Mouse (Mus musculus) midbrain, embryonic 11.5 days (tissue): Measurements from ENCODE around the gene C1qa. TPM values are rescaled to one million over a fixed set of nuclear protein-coding genes. Genes with fewer than 3 reads are reported as not detected.
A peak's percentile ranks its signal among the peaks of the same experiment; 100 is the strongest.

Source experiments
- ATAC-seq: fragments of 200-750 bp; cut with Nextera tagmentation; 2 replicates; pipeline ENCODE4 v1.8.0; 2017; ENCODE audit warnings: moderate TSS enrichment, moderate library complexity; ENCODE audit not compliant: low FRiP score
- DNase-seq: peaks from one replicate; pipeline ENCODE4 v3.0.0; 2015; ENCODE audit warnings: low spot score; ENCODE audit errors: missing footprints
- H3K27ac ChIP-seq: fragments of 300-500 bp; sonication (generic); 2 replicates; pipeline ENCODE4 v1.5.1; 2014; ENCODE audit warnings: low read depth, low read length
- H3K27me3 ChIP-seq: fragments of 300-500 bp; sonication (generic); 2 replicates; pipeline ENCODE4 v1.6.1; 2014; ENCODE audit warnings: mild to moderate bottlenecking, low read length, moderate library complexity, mixed read lengths; ENCODE audit not compliant: control insufficient read depth, insufficient read depth
- H3K36me3 ChIP-seq: fragments of 300-500 bp; sonication (generic); 2 replicates; pipeline ENCODE4 v1.6.1; 2014; ENCODE audit warnings: mild to moderate bottlenecking, low read length, moderate library complexity, mixed read lengths; ENCODE audit not compliant: control insufficient read depth, insufficient read depth
- H3K4me1 ChIP-seq: fragments of 300-500 bp; sonication (generic); 2 replicates; pipeline ENCODE4 v1.6.1; 2014; ENCODE audit warnings: low read length; ENCODE audit not compliant: control insufficient read depth, insufficient read depth
- H3K4me2 ChIP-seq: fragments of 300-500 bp; sonication (generic); 2 replicates; pipeline ENCODE4 v1.6.1; 2014; ENCODE audit warnings: mild to moderate bottlenecking, moderate library complexity
- H3K4me3 ChIP-seq: fragments of 300-500 bp; sonication (generic); 2 replicates; pipeline ENCODE4 v1.5.1; 2014; ENCODE audit warnings: low read depth, low read length
- H3K9ac ChIP-seq: fragments of 300-500 bp; sonication (generic); 2 replicates; pipeline ENCODE4 v1.6.1; 2014; ENCODE audit warnings: low read length
- H3K9me3 ChIP-seq: fragments of 300-500 bp; sonication (generic); 2 replicates; pipeline ENCODE4 v1.6.1; 2016; ENCODE audit warnings: low read length; ENCODE audit not compliant: control insufficient read depth
- WGBS: fragments of 180-500 bp; shearing (Covaris S2); extraction: QIAGEN DNeasy Blood & Tissue Kit; methylation state at CpG from one replicate; pipeline ENCODE4 v1.1.7; 2014; 5-methylcytosine and 5-hydroxymethylcytosine counted together
- polyA plus RNA-seq: library from polyadenylated mRNA; unstranded; fragments of >200 nt; fragmentation: Nextera tagmentation; extraction: Ambion mirVana; gene quantifications from 2 replicates; pipeline ENCODE4 v1.2.1, GENCODE M21; 2014

The C1qa gene
- polyA plus RNA-seq = 14.3 and 15.3 TPM in 2 replicates

DNA sequence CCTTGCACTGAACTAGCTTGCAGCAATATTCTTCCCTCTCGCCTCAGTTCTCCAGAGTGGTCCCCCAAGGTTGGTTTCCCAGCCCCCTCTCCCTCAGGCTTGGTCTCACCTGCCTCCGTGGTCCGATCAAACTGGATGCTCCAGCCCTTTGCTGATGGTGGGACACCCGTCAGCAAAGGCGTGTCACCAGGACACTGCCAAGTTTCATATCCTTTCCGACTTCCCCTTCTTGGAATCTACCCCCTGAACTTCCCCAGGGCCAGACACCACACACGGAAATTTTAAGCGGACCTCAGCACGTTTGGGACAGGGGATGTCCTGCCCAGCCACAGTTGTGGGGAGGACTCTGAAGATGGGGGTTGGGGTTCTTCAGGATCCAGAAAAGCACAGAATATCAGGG, at the start of gene C1qa:
C1qa (minus strand) TSS at position 167 of the 400 bp plus-strand sequence.
- no peak for DNase-seq
- H3K27ac ChIP-seq = no peak within 1 kb of the TSS
- no peaks in the 10 kb centered on the region for H3K36me3 ChIP-seq
- ATAC-seq = no peak
- WGBS = 82% methylated on average over 9 of the region's 9 CpGs
- H3K27me3 ChIP-seq = peaks cover 26% of the 10 kb centered on the region
- no peak within 1 kb of the TSS for H3K9ac ChIP-seq
- H3K9me3 ChIP-seq = no peaks in the 10 kb centered on the region
- H3K4me3 ChIP-seq = no peak within 1 kb of the TSS
- no peak within 1 kb of the TSS for H3K4me2 ChIP-seq
- peaks cover 5% of the 10 kb centered on the region; the same call in 1 of the 2 replicates for H3K4me1 ChIP-seq

DNA sequence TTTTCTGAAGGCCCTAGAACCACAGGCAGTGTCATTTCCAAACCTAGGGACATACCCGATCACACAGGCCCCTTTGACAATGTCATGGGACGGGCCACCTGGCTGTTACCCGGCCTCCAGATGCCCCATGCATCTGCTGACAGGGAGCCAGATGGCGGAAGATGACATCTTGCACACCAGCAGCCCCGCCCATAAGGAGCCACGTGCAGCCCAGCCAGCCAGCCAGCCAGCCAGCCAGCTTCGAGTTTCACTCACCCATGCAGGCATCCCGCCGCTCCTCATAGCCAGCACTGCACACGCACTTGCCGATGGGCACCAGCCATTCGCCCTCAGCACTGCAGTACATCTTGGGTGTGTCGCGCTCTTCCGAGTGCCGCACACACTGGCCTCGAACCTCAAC, 46.8 kb upstream of the C1qa start:
- no peak overlapping the region for H3K4me3 ChIP-seq
- H3K27me3 ChIP-seq = peaks cover 38% of the 10 kb centered on the region
- no peaks in the 10 kb centered on the region for H3K36me3 ChIP-seq
- DNase-seq (no peak), ATAC-seq (no peak)
- no peak overlapping the region for H3K27ac ChIP-seq
- whole genome bisulfite sequencing = 75% methylated on average over 17 of the region's 17 CpGs
- H3K4me1 ChIP-seq = peaks cover 14% of the 10 kb centered on the region
- H3K9ac ChIP-seq = no peak overlapping the region
- no peaks in the 10 kb centered on the region for H3K9me3 ChIP-seq
- H3K4me2 ChIP-seq = no peak overlapping the region

DNA sequence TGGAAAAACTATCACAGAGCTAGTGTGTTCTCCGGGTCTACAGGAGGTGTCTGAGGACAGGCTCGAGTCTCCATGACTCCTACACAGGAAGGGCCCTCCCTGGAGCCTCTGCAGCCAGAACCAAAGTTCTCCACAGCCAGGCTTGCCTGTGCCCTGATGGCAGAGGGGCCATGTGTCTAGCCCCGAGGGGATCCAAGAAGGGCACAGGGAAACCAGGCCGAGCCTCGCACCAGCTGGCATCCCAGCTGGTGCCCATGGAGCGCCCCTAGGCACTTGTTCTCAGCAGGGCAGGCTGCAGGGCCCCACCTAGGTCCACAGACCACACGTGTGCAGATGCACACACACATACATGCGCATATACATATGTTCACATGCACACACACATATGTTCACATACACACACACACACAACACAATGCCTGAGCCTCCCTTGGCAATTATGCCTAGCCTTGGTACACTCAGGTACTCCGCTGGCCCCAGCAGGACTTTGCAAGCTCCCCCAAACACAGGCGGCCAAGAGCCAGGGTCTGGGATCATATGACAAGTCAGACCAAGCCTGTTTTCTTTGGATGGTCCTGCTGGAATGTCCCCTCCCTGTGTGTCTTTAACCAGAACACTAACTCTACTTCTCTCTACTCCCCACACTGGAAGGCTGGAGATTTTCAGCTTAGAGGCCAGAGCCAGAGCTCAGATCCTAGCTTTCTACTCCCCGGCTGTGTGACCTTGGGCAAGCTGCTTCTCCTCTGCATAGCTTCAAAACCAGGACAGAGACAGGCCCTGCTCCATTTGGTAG, 46.2 kb upstream of the C1qa start:
- WGBS = 79% methylated on average over 11 of the region's 11 CpGs
- H3K27ac ChIP-seq = no peak overlapping the region
- H3K9ac ChIP-seq = no peak overlapping the region
- no peaks in the 10 kb centered on the region for H3K9me3 ChIP-seq
- H3K4me2 ChIP-seq = no peak overlapping the region
- DNase-seq (no peak), ATAC-seq (no peak)
- no peak overlapping the region for H3K4me3 ChIP-seq
- H3K36me3 ChIP-seq = no peaks in the 10 kb centered on the region
- peaks cover 14% of the 10 kb centered on the region for H3K4me1 ChIP-seq
- peaks cover 37% of the 10 kb centered on the region for H3K27me3 ChIP-seq

DNA sequence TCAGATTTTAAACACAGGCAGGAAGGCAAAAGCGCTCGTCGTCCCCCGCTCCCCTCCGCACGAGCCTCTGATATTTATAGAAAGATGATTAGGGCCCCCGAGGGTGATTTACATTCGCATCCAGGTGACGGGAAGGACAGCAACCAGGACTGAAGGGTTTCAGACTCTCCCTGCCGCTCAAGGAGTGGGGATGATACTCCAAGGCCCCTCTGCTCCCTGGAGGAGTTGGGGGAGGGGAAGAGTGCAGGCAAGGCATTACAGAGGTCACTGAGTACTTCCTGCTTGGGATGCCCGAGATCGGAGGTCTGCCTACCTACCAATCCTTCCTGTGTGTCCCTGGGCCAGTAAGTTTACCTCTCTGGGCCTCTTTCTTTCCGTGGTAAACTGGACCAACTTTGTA, 44.6 kb upstream of the C1qa start:
- Histone ChIP-seq H3K27ac (no peak overlapping the region), H3K4me3 (no peak overlapping the region), H3K27me3 (peaks cover 29% of the 10 kb centered on the region), H3K9ac (no peak overlapping the region), H3K36me3 (no peaks in the 10 kb centered on the region), H3K9me3 (no peaks in the 10 kb centered on the region), H3K4me2 (no peak overlapping the region), H3K4me1 (peaks cover 10% of the 10 kb centered on the region)
- no peak for ATAC-seq
- 31% methylated on average over 13 of the region's 13 CpGs for WGBS
- DNase-seq = no peak

DNA sequence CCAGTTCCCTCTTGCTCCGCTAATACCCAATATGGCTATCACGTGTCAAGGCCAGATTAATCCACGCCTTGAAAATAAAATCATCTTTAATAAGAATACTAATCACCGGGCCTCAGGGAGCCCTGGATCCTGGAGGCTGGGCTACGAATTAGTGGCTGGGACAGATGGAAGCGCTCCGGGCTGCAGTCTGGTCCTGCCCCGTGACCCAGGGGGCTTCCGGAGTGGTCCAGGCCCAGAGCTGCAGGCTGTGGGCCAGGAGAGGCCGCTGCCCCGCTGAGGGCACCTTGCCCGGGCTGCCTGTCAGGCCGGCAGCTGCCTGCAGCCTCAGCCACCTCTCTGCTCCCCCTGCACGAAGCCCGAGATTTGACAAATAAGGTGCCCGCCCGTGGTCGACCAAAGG, 44.2 kb upstream of the C1qa start:
- ATAC-seq (0 out of 2 replicates have a peak, but pooled peaks have one; percentile 46), DNase-seq (no peak)
- Histone ChIP-seq H3K4me1 (peaks cover 10% of the 10 kb centered on the region), H3K36me3 (no peaks in the 10 kb centered on the region), H3K4me2 (no peak overlapping the region), H3K9ac (no peak overlapping the region), H3K27me3 (peaks cover 25% of the 10 kb centered on the region), H3K4me3 (no peak overlapping the region), H3K9me3 (no peaks in the 10 kb centered on the region), H3K27ac (no peak overlapping the region)
- 32% methylated on average over 18 of the region's 18 CpGs for WGBS

DNA sequence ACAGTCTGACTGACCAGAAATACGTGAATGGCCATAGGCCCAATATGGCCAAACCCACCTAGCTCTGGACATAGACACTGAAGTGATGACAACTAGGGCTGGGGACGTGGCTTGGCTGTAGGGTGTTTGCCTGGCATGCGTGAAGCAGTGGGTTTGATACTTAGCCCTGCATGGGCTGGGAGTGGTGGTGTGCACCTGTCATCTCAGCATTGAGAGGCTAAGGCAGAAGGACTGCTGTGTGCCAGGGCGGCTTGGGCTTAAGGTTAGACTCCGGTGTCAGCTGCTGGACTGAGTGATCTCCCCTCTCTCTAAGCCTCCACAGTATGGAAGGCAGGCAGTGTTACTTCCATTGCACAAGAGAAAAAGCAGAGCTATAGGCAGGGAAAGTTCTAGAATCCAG, 39.3 kb upstream of the C1qa start:
- Histone ChIP-seq H3K36me3 (no peaks in the 10 kb centered on the region), H3K27ac (no peak overlapping the region), H3K4me3 (no peak overlapping the region), H3K27me3 (peaks cover 22% of the 10 kb centered on the region), H3K9me3 (no peaks in the 10 kb centered on the region), H3K9ac (no peak overlapping the region), H3K4me1 (peaks cover 7% of the 10 kb centered on the region), H3K4me2 (no peak overlapping the region)
- 91% methylated on average over 5 of the region's 5 CpGs for WGBS
- ATAC-seq = no peak
- no peak for DNase-seq

DNA sequence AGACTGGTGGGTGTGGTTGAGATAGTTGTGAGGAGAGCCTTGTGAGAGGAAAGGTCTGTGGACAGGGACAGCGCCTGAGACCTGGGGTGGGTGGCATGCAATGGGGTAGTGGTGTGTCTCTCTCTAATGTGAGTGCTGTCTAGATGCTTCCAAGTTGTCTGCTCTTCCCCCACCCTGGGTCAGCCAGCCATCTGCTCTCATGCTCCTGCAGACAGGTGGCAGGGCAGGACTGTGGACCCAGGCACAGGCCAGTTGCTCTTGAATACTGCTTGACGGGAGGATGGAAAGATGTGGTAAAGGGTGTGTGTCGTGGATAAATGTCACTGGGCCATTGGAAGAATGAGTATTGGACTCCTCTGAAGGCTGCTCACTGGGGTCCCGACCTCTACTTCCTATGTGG, 38.7 kb upstream of the C1qa start:
- no peak overlapping the region for H3K27ac ChIP-seq
- no peak overlapping the region for H3K4me2 ChIP-seq
- DNase-seq = no peak
- H3K27me3 ChIP-seq = peaks cover 17% of the 10 kb centered on the region
- no peak for ATAC-seq
- WGBS = 79% methylated on average over 4 of the region's 4 CpGs
- H3K36me3 ChIP-seq = no peaks in the 10 kb centered on the region
- no peaks in the 10 kb centered on the region for H3K9me3 ChIP-seq
- 0 out of 2 replicates have a peak, but pooled peaks cover 2% of the 10 kb centered on the region for H3K4me1 ChIP-seq
- H3K9ac ChIP-seq = no peak overlapping the region
- no peak overlapping the region for H3K4me3 ChIP-seq

DNA sequence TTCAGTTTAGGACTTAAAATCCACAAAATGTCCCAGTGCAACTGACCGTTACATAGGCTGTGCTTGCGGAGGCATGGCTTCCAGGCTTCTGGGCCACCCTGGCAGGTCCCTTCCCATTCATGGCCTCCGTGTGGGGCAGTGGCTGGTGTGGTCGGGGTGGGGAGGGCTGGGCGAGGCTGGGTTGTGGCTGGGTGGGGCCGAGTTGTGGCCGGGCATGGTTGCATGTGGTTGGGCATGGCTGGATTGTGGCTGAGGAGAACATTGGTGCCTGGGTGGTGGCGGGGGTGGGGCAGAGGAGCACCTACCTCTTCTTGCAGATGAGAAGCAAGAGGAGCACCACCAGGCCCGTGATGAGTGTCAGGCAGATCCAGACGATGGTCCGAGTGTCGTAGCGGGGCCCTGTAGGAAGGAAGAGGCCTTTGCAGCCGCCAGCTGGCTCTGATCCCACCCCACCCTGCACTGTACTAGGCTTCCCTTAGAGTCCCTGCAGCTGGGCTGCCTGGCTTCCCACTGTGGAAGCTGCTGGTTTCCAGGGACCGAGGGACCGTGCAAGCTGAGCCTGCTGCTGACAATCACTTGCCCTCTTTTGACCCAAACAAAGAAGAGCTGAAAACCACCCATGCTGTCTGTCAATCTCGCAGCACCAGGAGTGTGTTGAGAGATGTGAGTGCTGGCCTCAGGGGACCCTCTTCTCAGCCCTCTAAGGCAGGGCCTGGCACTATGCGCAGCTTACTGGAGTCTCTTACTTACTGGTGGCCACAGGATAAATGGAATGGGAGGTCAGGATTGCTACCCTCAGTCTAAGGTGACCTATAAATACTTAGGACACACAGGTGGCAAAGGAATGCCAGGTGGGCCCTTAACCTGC, 36.4 kb upstream of the C1qa start:
- no peak overlapping the region for H3K4me2 ChIP-seq
- 0 out of 2 replicates have a peak, but pooled peaks cover 2% of the 10 kb centered on the region for H3K4me1 ChIP-seq
- H3K4me3 ChIP-seq = no peak overlapping the region
- peaks cover 8% of the 10 kb centered on the region for H3K27me3 ChIP-seq
- DNase-seq = peak; percentile 85
- 44% methylated on average over 18 of the region's 18 CpGs for WGBS
- no peaks in the 10 kb centered on the region for H3K36me3 ChIP-seq
- H3K27ac ChIP-seq = no peak overlapping the region
- no peak overlapping the region for H3K9ac ChIP-seq
- H3K9me3 ChIP-seq = no peaks in the 10 kb centered on the region
- no peak for ATAC-seq

DNA sequence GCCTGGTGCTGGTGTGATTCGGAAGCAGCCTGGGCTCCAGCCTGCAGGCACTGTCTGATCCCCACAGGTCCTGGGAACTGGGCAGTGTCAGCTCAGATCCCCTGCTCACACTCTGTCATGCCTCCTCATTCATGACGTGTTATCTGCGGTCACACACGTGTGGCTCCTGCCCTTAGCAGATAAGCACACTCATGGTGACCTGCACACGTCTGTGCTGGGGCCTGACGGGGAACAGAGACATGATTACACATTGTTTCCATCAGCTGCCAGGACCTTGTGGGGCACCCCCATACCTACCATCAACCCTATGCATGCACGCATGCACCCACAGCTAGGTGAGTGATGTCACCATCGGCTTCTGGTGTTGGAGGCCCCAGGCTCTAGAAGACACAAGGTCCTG, 31.9 kb upstream of the C1qa start:
- Histone ChIP-seq H3K9me3 (no peaks in the 10 kb centered on the region), H3K4me2 (no peak overlapping the region), H3K27me3 (peaks cover 23% of the 10 kb centered on the region), H3K4me1 (peaks cover 8% of the 10 kb centered on the region; the same call in 1 of the 2 replicates), H3K4me3 (no peak overlapping the region), H3K36me3 (no peaks in the 10 kb centered on the region), H3K27ac (no peak overlapping the region), H3K9ac (no peak overlapping the region)
- no peak for ATAC-seq
- 87% methylated on average over 8 of the region's 8 CpGs for WGBS
- no peak for DNase-seq
